Mouse (Mus musculus): ENCODE measurements around the gene Atp5mpl.

GRCm38 (mm10) chr12:111915781-111916180 is 51.0 kb downstream of the Atp5mpl start:
- TF ChIP-seq POLR2A (IDR thresholded peaks at IDR 0.05; ENCODE audit: extremely low read depth, insufficient read depth, low read length) (no peak), CTCF (IDR thresholded peaks at IDR 0.05; ENCODE audit: extremely low read depth, insufficient read depth, low read length) (no peak)

Measured in cortical plate, adult 2 months (tissue).